Mouse (Mus musculus) bone marrow, adult 2 months (tissue): ENCODE measurements around the gene Osgepl1.

Experiments used
- CTCF ChIP-seq: fragments of 200-500 bp; IDR thresholded peaks from 2 replicates; pipeline ENCODE4 v1.5.1; 2011; ENCODE audit warnings: low read length, control low read depth; ENCODE audit not compliant: control insufficient read depth, insufficient read depth
- POLR2A ChIP-seq: fragments of 200-500 bp; IDR thresholded peaks from 2 replicates; pipeline ENCODE4 v1.6.1; 2011; ENCODE audit warnings: low read depth, mild to moderate bottlenecking, control low read depth, low read length, borderline replicate concordance; ENCODE audit not compliant: control insufficient read depth

DNA sequence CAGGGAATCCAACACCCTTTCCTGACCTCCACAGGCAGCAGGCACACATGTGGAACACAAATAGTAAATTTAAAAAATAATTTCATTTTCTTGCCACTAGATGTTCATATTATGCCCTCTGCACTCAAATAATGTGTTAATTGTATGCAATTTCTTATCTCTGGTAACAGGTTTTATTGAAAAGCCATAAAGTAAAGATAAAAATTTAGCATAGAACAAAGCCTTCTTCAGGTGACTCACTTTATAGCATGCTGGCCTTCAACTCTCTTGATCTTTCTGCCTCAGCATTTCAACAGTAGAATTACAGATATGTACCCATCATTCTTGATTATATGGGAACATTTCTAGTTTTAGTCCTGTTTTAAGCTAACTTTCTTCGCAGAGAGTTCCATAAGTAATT lies 10.9 kb downstream of the Osgepl1 start:
- no peak for TF ChIP-seq CTCF
- no peak for TF ChIP-seq POLR2A
